Mouse (Mus musculus) neural tube, embryonic 14.5 days (tissue): ENCODE data around the gene Phf21a. TPM values are rescaled to one million over a fixed set of nuclear protein-coding genes. Genes with fewer than 3 reads are reported as not detected.

Experiments used
- ATAC-seq: fragments of 200-750 bp; cut with Nextera tagmentation; 2 replicates; pipeline ENCODE4 v1.8.0; 2017; ENCODE audit warnings: low read depth, mild to moderate bottlenecking, moderate TSS enrichment, moderate library complexity
- H3K27ac ChIP-seq: fragments of 300-500 bp; sonication (generic); 2 replicates; pipeline ENCODE4 v1.5.1; 2014; ENCODE audit warnings: low read depth, mild to moderate bottlenecking, control low read depth, low read length, moderate library complexity, mixed read lengths
- H3K27me3 ChIP-seq: fragments of 300-500 bp; sonication (generic); 2 replicates; pipeline ENCODE4 v1.6.1; 2014; ENCODE audit warnings: low read length; ENCODE audit not compliant: control insufficient read depth, insufficient read depth
- H3K36me3 ChIP-seq: fragments of 300-500 bp; sonication (generic); 2 replicates; pipeline ENCODE4 v1.6.1; 2014; ENCODE audit warnings: low read length, mixed read lengths; ENCODE audit not compliant: control insufficient read depth, insufficient read depth
- H3K4me1 ChIP-seq: fragments of 300-500 bp; sonication (generic); 2 replicates; pipeline ENCODE4 v1.6.1; 2014; ENCODE audit warnings: low read length; ENCODE audit not compliant: control insufficient read depth, insufficient read depth
- H3K4me2 ChIP-seq: fragments of 300-500 bp; sonication (generic); 2 replicates; pipeline ENCODE4 v1.6.1; 2014; ENCODE audit warnings: mild to moderate bottlenecking, low read depth, low read length, control low read depth
- H3K4me3 ChIP-seq: fragments of 300-500 bp; sonication (generic); 2 replicates; pipeline ENCODE4 v1.5.1; 2014; ENCODE audit warnings: low read depth, low read length, control low read depth, mixed read lengths
- H3K9ac ChIP-seq: fragments of 300-500 bp; sonication (generic); replicated peaks from 2 replicates; pipeline ENCODE4 v1.6.1; 2014; ENCODE audit warnings: low read depth, mild to moderate bottlenecking, control low read depth, low read length, mixed read lengths
- H3K9me3 ChIP-seq: fragments of 300-500 bp; sonication (generic); 2 replicates; pipeline ENCODE4 v1.6.1; 2016; ENCODE audit warnings: low read length; ENCODE audit not compliant: control insufficient read depth
- WGBS: fragments of 180-500 bp; shearing (Covaris S2); extraction: QIAGEN DNeasy Blood & Tissue Kit; methylation state at CpG from one replicate; pipeline ENCODE4 v1.1.7; 2014; 5-methylcytosine and 5-hydroxymethylcytosine counted together
- polyA plus RNA-seq: library from polyadenylated mRNA; unstranded; fragments of >200 nt; fragmentation: Nextera tagmentation; extraction: Ambion mirVana; gene quantifications from 2 replicates; pipeline ENCODE4 v1.2.1, GENCODE M21; 2014

The Phf21a gene
- polyA plus RNA-seq, 1 experiment from 2014 or later: 39.9 TPM

DNA sequence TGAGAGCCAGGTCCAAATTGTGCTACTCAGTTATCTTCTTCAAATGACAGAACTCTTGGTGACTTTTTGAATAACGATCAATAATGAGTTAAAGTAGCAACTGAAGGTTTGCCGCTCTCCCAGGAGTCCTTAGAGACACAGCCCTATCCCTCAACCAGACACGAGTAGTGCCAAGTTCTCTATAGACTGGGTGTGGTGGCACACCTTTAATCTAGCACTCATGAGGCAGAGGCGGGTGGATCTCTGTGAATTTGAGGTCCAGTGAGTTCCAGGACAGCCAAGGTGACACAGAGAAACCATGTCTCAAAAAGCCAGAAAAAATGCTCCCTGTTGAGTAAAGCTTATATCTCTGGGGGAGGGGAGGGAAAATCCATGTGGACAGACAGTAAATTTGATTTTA lies 234.7 kb downstream of the Phf21a start:
- no peak for ATAC-seq
- WGBS: 94% methylated on average over 4 of the region's 4 CpGs

GRCm38 (mm10) chr2:92328206-92328605 lies 235.3 kb downstream of the Phf21a start:
- H3K27ac ChIP-seq: no peak overlapping the region
- no peak overlapping the region for H3K4me3 ChIP-seq
- no peaks in the 10 kb centered on the region for H3K4me1 ChIP-seq
- 96% methylated on average over 8 of the region's 8 CpGs for WGBS
- ATAC-seq: no peak
- H3K9me3 ChIP-seq: no peaks in the 10 kb centered on the region
- peaks cover 14% of the 10 kb centered on the region for H3K36me3 ChIP-seq
- H3K27me3 ChIP-seq: no peaks in the 10 kb centered on the region
- no peak overlapping the region for H3K4me2 ChIP-seq
- H3K9ac ChIP-seq: no peak overlapping the region

More for the DNA sequence above, 234.7 kb downstream of the Phf21a start:
- Histone ChIP-seq H3K27ac (no peak overlapping the region), H3K9ac (no peak overlapping the region), H3K36me3 (peaks cover 11% of the 10 kb centered on the region), H3K4me1 (no peaks in the 10 kb centered on the region), H3K27me3 (no peaks in the 10 kb centered on the region), H3K9me3 (no peaks in the 10 kb centered on the region), H3K4me3 (no peak overlapping the region), H3K4me2 (no peak overlapping the region)

GRCm38 (mm10) chr2:92330840-92331239 lies 237.9 kb downstream of the Phf21a start:
- H3K4me2 ChIP-seq: no peak overlapping the region
- H3K4me1 ChIP-seq: no peaks in the 10 kb centered on the region
- no peak for ATAC-seq
- peaks cover 21% of the 10 kb centered on the region for H3K36me3 ChIP-seq
- no peaks in the 10 kb centered on the region for H3K27me3 ChIP-seq
- H3K4me3 ChIP-seq: no peak overlapping the region
- H3K9ac ChIP-seq: no peak overlapping the region
- H3K27ac ChIP-seq: no peak overlapping the region
- 42% methylated on average over 2 of the region's 2 CpGs for WGBS
- no peaks in the 10 kb centered on the region for H3K9me3 ChIP-seq

GRCm38 (mm10) chr2:92331410-92331809 lies 238.5 kb downstream of the Phf21a start:
- no peaks in the 10 kb centered on the region for H3K27me3 ChIP-seq
- H3K4me1 ChIP-seq: no peaks in the 10 kb centered on the region
- no peak overlapping the region for H3K9ac ChIP-seq
- peaks cover 21% of the 10 kb centered on the region for H3K36me3 ChIP-seq
- whole genome bisulfite sequencing: 74% methylated on average over 2 of the region's 2 CpGs
- no peaks in the 10 kb centered on the region for H3K9me3 ChIP-seq
- no peak overlapping the region for H3K27ac ChIP-seq
- H3K4me2 ChIP-seq: no peak overlapping the region
- no peak overlapping the region for H3K4me3 ChIP-seq
- ATAC-seq: no peak

- no peaks in the 10 kb centered on the region for H3K4me1 ChIP-seq
- H3K9ac ChIP-seq: no peak overlapping the region
- no peaks in the 10 kb centered on the region for H3K27me3 ChIP-seq
- no peak overlapping the region for H3K4me3 ChIP-seq
- H3K36me3 ChIP-seq: peaks cover 21% of the 10 kb centered on the region
- H3K27ac ChIP-seq: no peak overlapping the region
- H3K4me2 ChIP-seq: no peak overlapping the region
- 88% methylated on average over 2 of the region's 2 CpGs for WGBS
- H3K9me3 ChIP-seq: no peaks in the 10 kb centered on the region
- no peak for ATAC-seq
These were observed 239.0 kb downstream of the Phf21a start for GRCm38 (mm10) chr2:92331871-92332270.

DNA sequence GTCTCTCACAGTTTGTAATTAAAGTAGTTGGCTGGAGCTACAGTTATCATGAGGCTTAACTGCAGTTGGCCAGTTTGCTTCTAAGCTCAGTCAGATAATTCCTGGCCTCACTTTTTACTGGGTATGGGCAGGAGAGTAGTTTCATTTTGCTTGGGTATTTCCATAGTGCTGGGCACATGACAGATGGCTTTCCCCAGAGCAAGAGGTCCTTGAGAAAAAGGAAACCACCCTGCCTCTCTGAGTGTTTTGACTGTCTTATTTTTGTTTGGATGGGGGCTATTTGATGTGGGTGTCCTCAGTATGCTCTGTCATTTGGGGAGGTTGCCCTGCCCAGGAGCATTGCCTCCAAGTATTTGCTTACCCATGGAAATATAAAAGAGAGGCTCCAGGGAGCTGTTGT lies 249.5 kb downstream of the Phf21a start:
- no peaks in the 10 kb centered on the region for H3K9me3 ChIP-seq
- peaks cover 21% of the 10 kb centered on the region; the same call in 1 of the 2 replicates for H3K36me3 ChIP-seq
- H3K4me2 ChIP-seq: no peak overlapping the region
- no peak for ATAC-seq
- H3K4me3 ChIP-seq: no peak overlapping the region
- no peaks in the 10 kb centered on the region for H3K4me1 ChIP-seq
- no peak overlapping the region for H3K9ac ChIP-seq
- no peaks in the 10 kb centered on the region for H3K27me3 ChIP-seq
- H3K27ac ChIP-seq: no peak overlapping the region

- Histone ChIP-seq H3K9ac (no peak overlapping the region), H3K4me1 (no peaks in the 10 kb centered on the region), H3K4me2 (no peak overlapping the region), H3K27ac (no peak overlapping the region), H3K4me3 (no peak overlapping the region), H3K36me3 (peaks cover 28% of the 10 kb centered on the region), H3K27me3 (no peaks in the 10 kb centered on the region), H3K9me3 (no peaks in the 10 kb centered on the region)
- WGBS: 90% methylated on average over 2 of the region's 2 CpGs
- no peak for ATAC-seq
These were observed 254.3 kb downstream of the Phf21a start for GRCm38 (mm10) chr2:92347191-92347590.

DNA sequence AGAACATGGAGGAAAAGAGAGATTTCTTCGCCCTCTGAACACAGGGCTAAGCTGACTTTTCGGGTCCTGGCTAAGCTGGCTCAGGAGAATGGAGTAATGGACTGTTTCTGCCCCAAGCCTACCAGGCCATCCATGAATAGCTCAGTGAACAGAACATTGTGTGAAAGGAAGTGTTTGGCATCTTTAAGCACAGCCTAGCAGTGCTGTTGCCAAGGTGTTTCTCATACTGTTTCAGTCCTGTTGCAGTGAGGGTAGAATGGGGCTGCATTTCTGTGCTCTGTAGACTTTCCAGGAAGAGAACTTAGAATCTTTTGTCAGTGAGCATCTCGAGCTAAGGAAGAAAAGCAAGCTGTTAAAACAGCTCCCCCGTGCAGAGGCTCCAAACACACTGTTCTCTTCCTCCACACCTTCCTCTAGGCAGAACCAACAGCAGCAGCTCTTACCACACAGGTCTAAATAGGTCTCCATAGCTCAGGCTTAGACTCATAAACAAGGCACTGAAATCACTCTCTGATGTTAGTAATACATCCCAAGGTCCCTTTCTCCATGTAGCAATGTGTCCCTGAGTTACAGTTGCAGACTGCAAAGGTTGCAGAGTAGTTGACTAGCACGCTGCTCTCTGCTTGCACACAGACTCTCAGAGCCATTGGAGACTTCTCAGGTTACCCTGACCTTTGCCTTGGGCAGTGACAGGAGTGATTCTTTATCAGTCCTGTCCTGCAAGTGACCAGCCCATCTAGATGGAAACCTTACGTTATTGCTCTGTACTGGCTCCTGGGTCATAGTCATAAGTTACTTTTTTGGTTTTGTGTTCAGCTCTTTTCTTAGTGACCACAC lies 256.9 kb downstream of the Phf21a start:
- H3K27ac ChIP-seq: peak overlapping the region; percentile 46
- no peak for ATAC-seq
- no peaks in the 10 kb centered on the region for H3K9me3 ChIP-seq
- no peak overlapping the region for H3K4me3 ChIP-seq
- H3K36me3 ChIP-seq: peaks cover 23% of the 10 kb centered on the region
- H3K27me3 ChIP-seq: no peaks in the 10 kb centered on the region
- WGBS: 78% methylated on average over 6 of the region's 6 CpGs
- no peak overlapping the region for H3K9ac ChIP-seq
- H3K4me2 ChIP-seq: no peak overlapping the region
- H3K4me1 ChIP-seq: no peaks in the 10 kb centered on the region

GRCm38 (mm10) chr2:92350686-92351085 lies 257.8 kb downstream of the Phf21a start:
- Histone ChIP-seq H3K36me3 (peaks cover 17% of the 10 kb centered on the region), H3K9me3 (no peaks in the 10 kb centered on the region), H3K9ac (no peak overlapping the region), H3K4me3 (no peak overlapping the region), H3K27ac (no peak overlapping the region), H3K27me3 (no peaks in the 10 kb centered on the region), H3K4me1 (no peaks in the 10 kb centered on the region), H3K4me2 (no peak overlapping the region)
- ATAC-seq: no peak
- WGBS: 80% methylated on average over 5 of the region's 5 CpGs
